Mouse (Mus musculus) forebrain, embryonic 11.5 days (tissue): ENCODE measurements around the gene Fam3a. TPM values are rescaled to one million over a fixed set of nuclear protein-coding genes. Genes with fewer than 3 reads are reported as not detected.

Source experiments
- ATAC-seq: fragments of 200-750 bp; cut with Nextera tagmentation; replicated peaks from 2 replicates; pipeline ENCODE4 v1.8.0; 2017; ENCODE audit warnings: moderate TSS enrichment; ENCODE audit not compliant: low FRiP score
- DNase-seq: peaks from one replicate; pipeline ENCODE4 v3.0.0-alpha.2; 2017; ENCODE audit warnings: low spot score
- H3K27ac ChIP-seq: fragments of 300-500 bp; sonication (generic); 2 replicates; pipeline ENCODE4 v1.5.1; 2014; ENCODE audit warnings: low read depth, low read length
- H3K27me3 ChIP-seq: fragments of 300-500 bp; sonication (generic); 2 replicates; pipeline ENCODE4 v1.6.1; 2014; ENCODE audit warnings: mild to moderate bottlenecking, low read length, mixed read lengths; ENCODE audit not compliant: control insufficient read depth, insufficient read depth
- H3K36me3 ChIP-seq: fragments of 300-500 bp; sonication (generic); 2 replicates; pipeline ENCODE4 v1.6.1; 2014; ENCODE audit warnings: mild to moderate bottlenecking, low read length, moderate library complexity, mixed read lengths; ENCODE audit not compliant: control insufficient read depth, insufficient read depth
- H3K4me1 ChIP-seq: fragments of 300-500 bp; sonication (generic); replicated peaks from 2 replicates; pipeline ENCODE4 v1.6.1; 2014; ENCODE audit warnings: low read length, mixed read lengths; ENCODE audit not compliant: control insufficient read depth, insufficient read depth
- H3K4me2 ChIP-seq: fragments of 300-500 bp; sonication (generic); 2 replicates; pipeline ENCODE4 v1.6.1; 2014; ENCODE audit warnings: low read depth, mild to moderate bottlenecking, low read length, moderate library complexity, mixed read lengths; ENCODE audit not compliant: severe bottlenecking
- H3K4me3 ChIP-seq: fragments of 300-500 bp; sonication (generic); 2 replicates; pipeline ENCODE4 v1.5.1; 2014; ENCODE audit warnings: low read depth, low read length
- H3K9ac ChIP-seq: fragments of 300-500 bp; sonication (generic); 2 replicates; pipeline ENCODE4 v1.6.1; 2014; ENCODE audit warnings: low read length
- H3K9me3 ChIP-seq: fragments of 300-500 bp; sonication (generic); 2 replicates; pipeline ENCODE4 v1.6.1; 2016; ENCODE audit warnings: low read length, mixed read lengths; ENCODE audit not compliant: control insufficient read depth
- WGBS: fragments of 180-500 bp; shearing (Covaris S2); extraction: QIAGEN DNeasy Blood & Tissue Kit; methylation state at CpG from one replicate; pipeline ENCODE4 v1.1.7; 2014; 5-methylcytosine and 5-hydroxymethylcytosine counted together
- polyA plus RNA-seq: library from polyadenylated mRNA; unstranded; fragments of >200 nt; fragmentation: Nextera tagmentation; extraction: Ambion mirVana; gene quantifications from 2 replicates; pipeline ENCODE4 v1.2.1, GENCODE M21; 2014

Fam3a gene
- polyA plus RNA-seq, 1 experiment from 2014 or later, result 27.6 TPM

- no peak overlapping the region for H3K27ac ChIP-seq
- H3K4me2 ChIP-seq, result no peak overlapping the region
- H3K9ac ChIP-seq, result no peak overlapping the region
- peak; percentile 74 for DNase-seq
- H3K36me3 ChIP-seq, result no peaks in the 10 kb centered on the region
- H3K9me3 ChIP-seq, result no peaks in the 10 kb centered on the region
- H3K27me3 ChIP-seq, result no peaks in the 10 kb centered on the region
- H3K4me3 ChIP-seq, result no peak overlapping the region
- 0 out of 2 replicates have a peak, but pooled peaks have one; percentile 63 for ATAC-seq
- no peaks in the 10 kb centered on the region for H3K4me1 ChIP-seq
These were observed 20.3 kb upstream of the Fam3a start for GRCm38 (mm10) chrX:74413377-74413776.

- H3K4me2 ChIP-seq, result no peak overlapping the region
- H3K27ac ChIP-seq, result no peak overlapping the region
- no peaks in the 10 kb centered on the region for H3K4me1 ChIP-seq
- H3K27me3 ChIP-seq, result no peaks in the 10 kb centered on the region
- H3K36me3 ChIP-seq, result no peaks in the 10 kb centered on the region
- H3K9ac ChIP-seq, result no peak overlapping the region
- no peak for DNase-seq
- no peaks in the 10 kb centered on the region for H3K9me3 ChIP-seq
- no peak for ATAC-seq
- no peak overlapping the region for H3K4me3 ChIP-seq
- 68% methylated on average over 2 of the region's 2 CpGs for WGBS
These were observed 15.3 kb upstream of the Fam3a start for GRCm38 (mm10) chrX:74408340-74408739.

- DNase-seq, result no peak
- Histone ChIP-seq H3K4me3 (no peak overlapping the region), H3K36me3 (no peaks in the 10 kb centered on the region), H3K4me2 (no peak overlapping the region), H3K4me1 (no peaks in the 10 kb centered on the region), H3K27ac (no peak overlapping the region), H3K9ac (no peak overlapping the region), H3K9me3 (no peaks in the 10 kb centered on the region), H3K27me3 (no peaks in the 10 kb centered on the region)
- ATAC-seq, result no peak
- 84% methylated on average over 3 of the region's 3 CpGs for WGBS
These were observed 7.1 kb upstream of the Fam3a start for GRCm38 (mm10) chrX:74400136-74400535.

GRCm38 (mm10) chrX:74388153-74388552 is 4.9 kb downstream of the Fam3a start:
- Histone ChIP-seq H3K4me1 (no peaks in the 10 kb centered on the region), H3K36me3 (no peaks in the 10 kb centered on the region), H3K27me3 (no peaks in the 10 kb centered on the region), H3K9me3 (no peaks in the 10 kb centered on the region), H3K9ac (no peak overlapping the region), H3K27ac (no peak overlapping the region), H3K4me3 (no peak overlapping the region), H3K4me2 (no peak overlapping the region)
- no peak for ATAC-seq
- no peak for DNase-seq

- DNase-seq, result no peak
- no peaks in the 10 kb centered on the region for H3K9me3 ChIP-seq
- no peak overlapping the region for H3K4me2 ChIP-seq
- H3K27me3 ChIP-seq, result no peaks in the 10 kb centered on the region
- no peak overlapping the region for H3K27ac ChIP-seq
- no peak for ATAC-seq
- no peak overlapping the region for H3K4me3 ChIP-seq
- H3K9ac ChIP-seq, result no peak overlapping the region
- H3K4me1 ChIP-seq, result no peaks in the 10 kb centered on the region
- no peaks in the 10 kb centered on the region for H3K36me3 ChIP-seq
- WGBS, result 68% methylated on average over 2 of the region's 2 CpGs
These were observed 8.6 kb downstream of the Fam3a start for GRCm38 (mm10) chrX:74384451-74384850.

GRCm38 (mm10) chrX:74372888-74373549 is 20.1 kb downstream of the Fam3a start, which contains the start of the genes Ubl4a and Slc10a3:
TSS of gene Ubl4a (minus strand) at chrX:74373218.
TSS of gene Slc10a3 (minus strand) at chrX:74373349.
- ATAC-seq (peak; percentile 93), DNase-seq (peak; percentile 89)
- no peaks in the 10 kb centered on the region for H3K9me3 ChIP-seq
- no peaks in the 10 kb centered on the region for H3K4me1 ChIP-seq
- H3K4me2 ChIP-seq, result peak within 1 kb of the TSS; percentile 57
- H3K36me3 ChIP-seq, result no peaks in the 10 kb centered on the region
- 12% methylated on average over 32 of the region's 32 CpGs for WGBS
- peak within 1 kb of the TSS; percentile 34 for H3K4me3 ChIP-seq
- peak within 1 kb of the TSS; percentile 51 for H3K9ac ChIP-seq
- H3K27me3 ChIP-seq, result no peaks in the 10 kb centered on the region
- H3K27ac ChIP-seq, result no peak within 1 kb of the TSS

- WGBS, result 10% methylated on average over 39 of the region's 49 CpGs
- Histone ChIP-seq H3K4me2 (peak overlapping the region; percentile 63), H3K27ac (no peak overlapping the region), H3K4me3 (peak overlapping the region; percentile 45), H3K9me3 (no peaks in the 10 kb centered on the region), H3K36me3 (no peaks in the 10 kb centered on the region), H3K4me1 (no peaks in the 10 kb centered on the region), H3K27me3 (no peaks in the 10 kb centered on the region), H3K9ac (peak overlapping the region; percentile 69)
- DNase-seq, result peak; percentile 77
- peak; percentile 72 for ATAC-seq
These were observed 24.7 kb downstream of the Fam3a start for GRCm38 (mm10) chrX:74368209-74368909.

- no peak overlapping the region for H3K27ac ChIP-seq
- peak overlapping the region; percentile 45 for H3K4me3 ChIP-seq
- no peaks in the 10 kb centered on the region for H3K9me3 ChIP-seq
- peak overlapping the region; percentile 63 for H3K4me2 ChIP-seq
- DNase-seq, result no peak
- H3K9ac ChIP-seq, result peak overlapping the region; percentile 69
- 77% methylated on average over 10 of the region's 10 CpGs for WGBS
- H3K27me3 ChIP-seq, result no peaks in the 10 kb centered on the region
- H3K36me3 ChIP-seq, result no peaks in the 10 kb centered on the region
- no peak for ATAC-seq
- H3K4me1 ChIP-seq, result no peaks in the 10 kb centered on the region
These were observed 25.6 kb downstream of the Fam3a start for GRCm38 (mm10) chrX:74367512-74367911.

- Histone ChIP-seq H3K4me2 (no peak overlapping the region), H3K27me3 (no peaks in the 10 kb centered on the region), H3K9me3 (no peaks in the 10 kb centered on the region), H3K4me3 (no peak overlapping the region), H3K27ac (no peak overlapping the region), H3K36me3 (no peaks in the 10 kb centered on the region), H3K4me1 (no peaks in the 10 kb centered on the region), H3K9ac (no peak overlapping the region)
- ATAC-seq (no peak), DNase-seq (no peak)
- 49% methylated on average over 11 of the region's 11 CpGs for WGBS
These were observed 33.9 kb downstream of the Fam3a start for GRCm38 (mm10) chrX:74359171-74359570.
